Mouse (Mus musculus): Measurements from ENCODE around the gene Gse1. TPM values are rescaled to one million over a fixed set of nuclear protein-coding genes. Genes with fewer than 3 reads are reported as not detected.

Gse1 gene
- total and polyA plus RNA-seq, 2 experiments from 2014 or later, result 15.9 to 48.2 TPM

- no peak for ATAC-seq
Observed at GRCm38 (mm10) chr8:120294982-120295870, 67.0 kb downstream of the Gse1 start.

GRCm38 (mm10) chr8:120297000-120297399 is 68.7 kb downstream of the Gse1 start:
- Histone ChIP-seq H3K4me3 (ENCODE audit: low read depth, low read length) (no peak overlapping the region), H3K27me3 (ENCODE audit: insufficient read depth, low read length) (no peaks in the 10 kb centered on the region), H3K36me3 (ENCODE audit: insufficient read depth) (no peaks in the 10 kb centered on the region), H3K9me3 (ENCODE audit: low read length) (no peaks in the 10 kb centered on the region), H3K27ac (ENCODE audit: low read depth, low read length) (no peak overlapping the region), H3K4me2 (ENCODE audit: low read depth) (no peak overlapping the region), H3K9ac (no peak overlapping the region), H3K4me1 (ENCODE audit: insufficient read depth) (peaks cover 19% of the 10 kb centered on the region)
- 50% methylated on average over 5 of the region's 5 CpGs for WGBS
- no peak for ATAC-seq
- TF ChIP-seq CTCF (IDR thresholded peaks at IDR 0.05; ENCODE audit: low read depth), result no peak
- no peak for DNase-seq

More at GRCm38 (mm10) chr8:120294982-120295870, 67.0 kb downstream of the Gse1 start:
- no peaks in the 10 kb centered on the region for H3K9me3 ChIP-seq (ENCODE audit: low read length)
- H3K4me3 ChIP-seq (ENCODE audit: low read depth, low read length), result no peak overlapping the region
- no peak overlapping the region for H3K27ac ChIP-seq (ENCODE audit: low read depth, low read length)
- peak overlapping the region; percentile 3; the same call in 1 of the 2 replicates for H3K9ac ChIP-seq
- DNase-seq, result no peak
- peaks cover 25% of the 10 kb centered on the region for H3K4me1 ChIP-seq (ENCODE audit: insufficient read depth)
- no peak overlapping the region for H3K4me2 ChIP-seq (ENCODE audit: low read depth)
- no peaks in the 10 kb centered on the region for H3K36me3 ChIP-seq (ENCODE audit: insufficient read depth)
- TF ChIP-seq CTCF (IDR thresholded peaks at IDR 0.05; ENCODE audit: low read depth), result no peak
- 38% methylated on average over 17 of the region's 17 CpGs for WGBS
- no peaks in the 10 kb centered on the region for H3K27me3 ChIP-seq (ENCODE audit: insufficient read depth, low read length)

GRCm38 (mm10) chr8:120298601-120299532 is 70.6 kb downstream of the Gse1 start:
- 33% methylated on average over 22 of the region's 22 CpGs for WGBS
- Histone ChIP-seq H3K9me3 (ENCODE audit: low read length) (no peaks in the 10 kb centered on the region), H3K4me3 (ENCODE audit: low read depth, low read length) (no peak overlapping the region), H3K4me2 (ENCODE audit: low read depth) (no peak overlapping the region), H3K27ac (ENCODE audit: low read depth, low read length) (peak overlapping the region; percentile 37; the same call in 1 of the 2 replicates), H3K27me3 (ENCODE audit: insufficient read depth, low read length) (no peaks in the 10 kb centered on the region), H3K9ac (0 out of 2 replicates have a peak overlapping the region, but pooled peaks have one; percentile 22), H3K4me1 (ENCODE audit: insufficient read depth) (peaks cover 17% of the 10 kb centered on the region), H3K36me3 (ENCODE audit: insufficient read depth) (no peaks in the 10 kb centered on the region)
- DNase-seq (no peak), ATAC-seq (peak; percentile 30)
- TF ChIP-seq CTCF (IDR thresholded peaks at IDR 0.05; ENCODE audit: low read depth), result no peak

- TF ChIP-seq CTCF (IDR thresholded peaks at IDR 0.05; ENCODE audit: low read depth), result peak; percentile 97
- Histone ChIP-seq H3K27ac (ENCODE audit: low read depth, low read length) (peak overlapping the region; percentile 69), H3K9me3 (ENCODE audit: low read length) (no peaks in the 10 kb centered on the region), H3K4me3 (ENCODE audit: low read depth, low read length) (no peak overlapping the region), H3K27me3 (ENCODE audit: insufficient read depth, low read length) (no peaks in the 10 kb centered on the region), H3K4me2 (ENCODE audit: low read depth) (peak overlapping the region; percentile 23; the same call in 1 of the 2 replicates), H3K9ac (0 out of 2 replicates have a peak overlapping the region, but pooled peaks have one; percentile 18), H3K4me1 (ENCODE audit: insufficient read depth) (peaks cover 21% of the 10 kb centered on the region), H3K36me3 (ENCODE audit: insufficient read depth) (no peaks in the 10 kb centered on the region)
- ATAC-seq, result peak; percentile 80
- peak; percentile 86 for DNase-seq
- 3% methylated on average over 13 of the region's 13 CpGs for WGBS
Observed at GRCm38 (mm10) chr8:120300601-120301141, 72.4 kb downstream of the Gse1 start.

DNA sequence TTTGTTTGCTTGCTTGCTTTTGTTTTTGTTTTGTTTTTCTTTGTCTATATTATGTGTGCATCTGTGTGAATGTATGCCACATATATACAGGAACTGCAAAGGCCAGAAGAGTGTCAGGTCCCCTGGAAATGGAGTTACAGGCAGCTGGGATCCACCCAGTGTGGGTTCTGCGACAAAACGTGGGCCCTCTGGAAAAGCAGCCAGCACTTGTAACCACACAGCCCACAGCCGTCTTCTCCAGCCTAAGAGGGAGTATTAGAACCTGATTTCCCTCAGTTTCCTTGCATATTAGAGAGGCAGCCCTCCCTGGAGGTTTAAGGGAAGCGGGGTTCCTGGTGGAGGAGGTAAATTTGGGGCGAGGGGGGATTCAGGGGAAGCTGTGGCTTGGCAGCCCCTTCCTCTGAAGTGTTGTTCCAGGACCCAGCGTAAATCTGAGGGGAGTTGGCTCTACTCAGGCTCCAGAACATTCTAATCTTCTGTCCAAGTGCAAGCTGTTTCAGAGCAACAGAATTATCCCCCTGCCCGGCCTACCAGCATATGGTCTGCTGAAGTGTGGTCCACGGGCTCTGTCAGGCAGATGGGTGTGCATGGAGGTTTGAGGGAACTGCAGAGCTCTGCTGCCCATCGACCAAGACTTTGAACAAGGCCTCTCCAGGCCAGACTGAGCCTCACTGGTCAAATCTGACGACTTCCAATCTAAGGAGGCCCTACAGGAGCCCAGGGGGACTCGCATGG is 74.9 kb downstream of the Gse1 start:
- no peak for TF ChIP-seq CTCF (IDR thresholded peaks at IDR 0.05; ENCODE audit: low read depth)
- no peak overlapping the region for H3K4me2 ChIP-seq (ENCODE audit: low read depth)
- ATAC-seq (no peak), DNase-seq (no peak)
- peak overlapping the region; percentile 66 for H3K27ac ChIP-seq (ENCODE audit: low read depth, low read length)
- H3K4me3 ChIP-seq (ENCODE audit: low read depth, low read length), result no peak overlapping the region
- peaks cover 31% of the 10 kb centered on the region for H3K4me1 ChIP-seq (ENCODE audit: insufficient read depth)
- no peaks in the 10 kb centered on the region for H3K9me3 ChIP-seq (ENCODE audit: low read length)
- no peaks in the 10 kb centered on the region for H3K36me3 ChIP-seq (ENCODE audit: insufficient read depth)
- 47% methylated on average over 11 of the region's 11 CpGs for WGBS
- no peaks in the 10 kb centered on the region for H3K27me3 ChIP-seq (ENCODE audit: insufficient read depth, low read length)
- peak overlapping the region; percentile 14; the same call in 1 of the 2 replicates for H3K9ac ChIP-seq

- no peak overlapping the region for H3K9ac ChIP-seq
- 18% methylated on average over 9 of the region's 9 CpGs for WGBS
- no peaks in the 10 kb centered on the region for H3K9me3 ChIP-seq (ENCODE audit: low read length)
- H3K27ac ChIP-seq (ENCODE audit: low read depth, low read length), result peak overlapping the region; percentile 66
- no peaks in the 10 kb centered on the region for H3K36me3 ChIP-seq (ENCODE audit: insufficient read depth)
- DNase-seq, result no peak
- peaks cover 39% of the 10 kb centered on the region for H3K4me1 ChIP-seq (ENCODE audit: insufficient read depth)
- no peak overlapping the region for H3K4me2 ChIP-seq (ENCODE audit: low read depth)
- TF ChIP-seq CTCF (IDR thresholded peaks at IDR 0.05; ENCODE audit: low read depth), result no peak
- no peak overlapping the region for H3K4me3 ChIP-seq (ENCODE audit: low read depth, low read length)
- H3K27me3 ChIP-seq (ENCODE audit: insufficient read depth, low read length), result no peaks in the 10 kb centered on the region
- peak; percentile 44 for ATAC-seq
Observed at GRCm38 (mm10) chr8:120304097-120304496, 75.8 kb downstream of the Gse1 start.
